Mouse (Mus musculus) midbrain, embryonic 15.5 days (tissue): ENCODE data around the gene Hhipl1. TPM values are rescaled to one million over a fixed set of nuclear protein-coding genes. Genes with fewer than 3 reads are reported as not detected.

Experiments
- ATAC-seq: fragments of 200-750 bp; cut with Nextera tagmentation; replicated peaks from 2 replicates; pipeline ENCODE4 v1.8.0; 2017; ENCODE audit warnings: moderate TSS enrichment
- H3K27ac ChIP-seq: fragments of 300-500 bp; sonication (generic); 2 replicates; pipeline ENCODE4 v1.5.1; 2015; ENCODE audit warnings: mild to moderate bottlenecking, inconsistent platforms
- H3K27me3 ChIP-seq: fragments of 300-500 bp; sonication (generic); replicated peaks from 2 replicates; pipeline ENCODE4 v1.6.1; 2015; ENCODE audit warnings: inconsistent platforms
- H3K36me3 ChIP-seq: fragments of 300-500 bp; sonication (generic); replicated peaks from 2 replicates; pipeline ENCODE4 v1.6.1; 2015; ENCODE audit warnings: inconsistent platforms
- H3K4me1 ChIP-seq: fragments of 300-500 bp; sonication (generic); 2 replicates; pipeline ENCODE4 v1.6.1; 2015; ENCODE audit warnings: inconsistent platforms
- H3K4me2 ChIP-seq: fragments of 300-500 bp; sonication (generic); 2 replicates; pipeline ENCODE4 v1.6.1; 2015; ENCODE audit warnings: inconsistent platforms, mild to moderate bottlenecking, moderate library complexity
- H3K4me3 ChIP-seq: fragments of 300-500 bp; sonication (generic); 2 replicates; pipeline ENCODE4 v1.5.1; 2015; ENCODE audit warnings: mild to moderate bottlenecking, inconsistent platforms
- H3K9ac ChIP-seq: fragments of 300-500 bp; sonication (generic); 2 replicates; pipeline ENCODE4 v1.6.1; 2015; ENCODE audit warnings: mild to moderate bottlenecking, inconsistent platforms
- H3K9me3 ChIP-seq: fragments of 300-500 bp; sonication (generic); 2 replicates; pipeline ENCODE4 v1.6.1; 2016; ENCODE audit warnings: inconsistent platforms
- WGBS: fragments of 180-500 bp; shearing (Covaris S2); methylation state at CpG from one replicate; pipeline ENCODE4 v1.1.7; 2015; ENCODE audit warnings: mixed read lengths; 5-methylcytosine and 5-hydroxymethylcytosine counted together
- polyA plus RNA-seq: library from polyadenylated mRNA; unstranded; fragments of >200 nt; fragmentation: Nextera tagmentation; extraction: Ambion mirVana; gene quantifications from 2 replicates; pipeline ENCODE4 v1.2.1, GENCODE M21; 2015

The Hhipl1 gene
- polyA plus RNA-seq, 1 experiment from 2014 or later: 2.8 TPM

GRCm38 (mm10) chr12:108309116-108309794 is 3.2 kb downstream of the Hhipl1 start:
- 75% methylated on average over 8 of the region's 8 CpGs for WGBS
- Histone ChIP-seq H3K9ac (no peak overlapping the region), H3K27me3 (peaks cover 5% of the 10 kb centered on the region; the same call in 1 of the 2 replicates), H3K4me1 (peaks cover 14% of the 10 kb centered on the region), H3K4me2 (no peak overlapping the region), H3K4me3 (no peak overlapping the region), H3K36me3 (no peaks in the 10 kb centered on the region), H3K27ac (no peak overlapping the region), H3K9me3 (no peaks in the 10 kb centered on the region)
- no peak for ATAC-seq

- no peak overlapping the region for H3K4me3 ChIP-seq
- no peaks in the 10 kb centered on the region for H3K36me3 ChIP-seq
- 89% methylated on average over 4 of the region's 4 CpGs for WGBS
- no peak overlapping the region for H3K27ac ChIP-seq
- no peak overlapping the region for H3K9ac ChIP-seq
- ATAC-seq: no peak
- peaks cover 14% of the 10 kb centered on the region for H3K4me1 ChIP-seq
- H3K27me3 ChIP-seq: peaks cover 5% of the 10 kb centered on the region; the same call in 1 of the 2 replicates
- H3K4me2 ChIP-seq: no peak overlapping the region
- no peaks in the 10 kb centered on the region for H3K9me3 ChIP-seq
These were observed 4.0 kb downstream of the Hhipl1 start for GRCm38 (mm10) chr12:108310041-108310440.

- no peaks in the 10 kb centered on the region for H3K36me3 ChIP-seq
- H3K4me3 ChIP-seq: no peak overlapping the region
- H3K4me1 ChIP-seq: peaks cover 14% of the 10 kb centered on the region
- 0 out of 2 replicates have a peak, but pooled peaks cover under 1% of the 10 kb centered on the region for H3K27me3 ChIP-seq
- no peaks in the 10 kb centered on the region for H3K9me3 ChIP-seq
- WGBS: 64% methylated on average over 7 of the region's 7 CpGs
- H3K9ac ChIP-seq: no peak overlapping the region
- H3K27ac ChIP-seq: no peak overlapping the region
- ATAC-seq: no peak
- no peak overlapping the region for H3K4me2 ChIP-seq
These were observed 4.5 kb downstream of the Hhipl1 start for GRCm38 (mm10) chr12:108310456-108311027.

GRCm38 (mm10) chr12:108311741-108312290 is 5.7 kb downstream of the Hhipl1 start:
- no peaks in the 10 kb centered on the region for H3K36me3 ChIP-seq
- peaks cover 5% of the 10 kb centered on the region; the same call in 1 of the 2 replicates for H3K4me1 ChIP-seq
- no peak overlapping the region for H3K4me3 ChIP-seq
- H3K9ac ChIP-seq: no peak overlapping the region
- no peak overlapping the region for H3K27ac ChIP-seq
- WGBS: 86% methylated on average over 27 of the region's 27 CpGs
- H3K4me2 ChIP-seq: no peak overlapping the region
- no peaks in the 10 kb centered on the region for H3K9me3 ChIP-seq
- no peak for ATAC-seq
- no peaks in the 10 kb centered on the region for H3K27me3 ChIP-seq

- Histone ChIP-seq H3K27ac (no peak overlapping the region), H3K36me3 (no peaks in the 10 kb centered on the region), H3K9me3 (no peaks in the 10 kb centered on the region), H3K4me3 (no peak overlapping the region), H3K27me3 (peaks cover under 1% of the 10 kb centered on the region; the same call in 1 of the 2 replicates), H3K4me2 (no peak overlapping the region), H3K4me1 (peaks cover 11% of the 10 kb centered on the region), H3K9ac (no peak overlapping the region)
- ATAC-seq: no peak
- WGBS: 34% methylated on average over 6 of the region's 6 CpGs
These were observed 6.4 kb downstream of the Hhipl1 start for GRCm38 (mm10) chr12:108312432-108312851.

GRCm38 (mm10) chr12:108313244-108313772 is 7.2 kb downstream of the Hhipl1 start:
- H3K9ac ChIP-seq: no peak overlapping the region
- no peak for ATAC-seq
- WGBS: 88% methylated on average over 1 of the region's 1 CpGs
- no peak overlapping the region for H3K27ac ChIP-seq
- no peaks in the 10 kb centered on the region for H3K36me3 ChIP-seq
- no peaks in the 10 kb centered on the region for H3K9me3 ChIP-seq
- H3K4me1 ChIP-seq: peaks cover 17% of the 10 kb centered on the region
- H3K27me3 ChIP-seq: peaks cover 9% of the 10 kb centered on the region
- H3K4me3 ChIP-seq: no peak overlapping the region
- no peak overlapping the region for H3K4me2 ChIP-seq

GRCm38 (mm10) chr12:108315818-108316217 is 9.7 kb downstream of the Hhipl1 start:
- H3K36me3 ChIP-seq: no peaks in the 10 kb centered on the region
- H3K4me3 ChIP-seq: no peak overlapping the region
- peaks cover 27% of the 10 kb centered on the region for H3K4me1 ChIP-seq
- no peaks in the 10 kb centered on the region for H3K9me3 ChIP-seq
- 47% methylated on average over 10 of the region's 10 CpGs for WGBS
- no peak overlapping the region for H3K27ac ChIP-seq
- no peak for ATAC-seq
- H3K27me3 ChIP-seq: peaks cover 19% of the 10 kb centered on the region
- no peak overlapping the region for H3K4me2 ChIP-seq
- no peak overlapping the region for H3K9ac ChIP-seq

GRCm38 (mm10) chr12:108316655-108317054 is 10.6 kb downstream of the Hhipl1 start:
- 25% methylated on average over 6 of the region's 6 CpGs for WGBS
- H3K4me3 ChIP-seq: no peak overlapping the region
- peaks cover 19% of the 10 kb centered on the region for H3K27me3 ChIP-seq
- H3K9me3 ChIP-seq: no peaks in the 10 kb centered on the region
- no peak for ATAC-seq
- H3K4me2 ChIP-seq: no peak overlapping the region
- no peaks in the 10 kb centered on the region for H3K36me3 ChIP-seq
- no peak overlapping the region for H3K27ac ChIP-seq
- peaks cover 32% of the 10 kb centered on the region for H3K4me1 ChIP-seq
- H3K9ac ChIP-seq: no peak overlapping the region

- Histone ChIP-seq H3K4me2 (no peak overlapping the region), H3K9ac (no peak overlapping the region), H3K9me3 (no peaks in the 10 kb centered on the region), H3K36me3 (no peaks in the 10 kb centered on the region), H3K27ac (no peak overlapping the region), H3K4me1 (peaks cover 32% of the 10 kb centered on the region), H3K4me3 (no peak overlapping the region), H3K27me3 (peaks cover 19% of the 10 kb centered on the region)
- 10% methylated on average over 9 of the region's 9 CpGs for WGBS
- no peak for ATAC-seq
These were observed 11.2 kb downstream of the Hhipl1 start for GRCm38 (mm10) chr12:108317201-108317738.

GRCm38 (mm10) chr12:108317826-108318430 is 11.9 kb downstream of the Hhipl1 start:
- no peaks in the 10 kb centered on the region for H3K9me3 ChIP-seq
- no peak overlapping the region for H3K27ac ChIP-seq
- H3K4me1 ChIP-seq: peaks cover 32% of the 10 kb centered on the region
- 0 out of 2 replicates have a peak overlapping the region, but pooled peaks have one; percentile 1 for H3K9ac ChIP-seq
- peaks cover 19% of the 10 kb centered on the region for H3K27me3 ChIP-seq
- 25% methylated on average over 18 of the region's 18 CpGs for WGBS
- peak overlapping the region; percentile 27 for H3K4me2 ChIP-seq
- no peak for ATAC-seq
- 0 out of 2 replicates have a peak overlapping the region, but pooled peaks have one; percentile 8 for H3K4me3 ChIP-seq
- no peaks in the 10 kb centered on the region for H3K36me3 ChIP-seq

- H3K4me3 ChIP-seq: 0 out of 2 replicates have a peak overlapping the region, but pooled peaks have one; percentile 8
- 23% methylated on average over 37 of the region's 37 CpGs for WGBS
- no peaks in the 10 kb centered on the region for H3K9me3 ChIP-seq
- H3K36me3 ChIP-seq: no peaks in the 10 kb centered on the region
- 0 out of 2 replicates have a peak overlapping the region, but pooled peaks have one; percentile 1 for H3K9ac ChIP-seq
- peaks cover 19% of the 10 kb centered on the region for H3K27me3 ChIP-seq
- peak overlapping the region; percentile 27 for H3K4me2 ChIP-seq
- H3K27ac ChIP-seq: no peak overlapping the region
- no peak for ATAC-seq
- H3K4me1 ChIP-seq: peaks cover 32% of the 10 kb centered on the region
These were observed 12.4 kb downstream of the Hhipl1 start for GRCm38 (mm10) chr12:108318499-108318898.

- Histone ChIP-seq H3K4me3 (no peak overlapping the region), H3K4me2 (no peak overlapping the region), H3K27ac (peak overlapping the region; percentile 52), H3K36me3 (no peaks in the 10 kb centered on the region), H3K4me1 (peaks cover 32% of the 10 kb centered on the region), H3K9ac (no peak overlapping the region), H3K27me3 (peaks cover 19% of the 10 kb centered on the region), H3K9me3 (no peaks in the 10 kb centered on the region)
- WGBS: 8% methylated on average over 8 of the region's 8 CpGs
- no peak for ATAC-seq
These were observed 14.0 kb downstream of the Hhipl1 start for GRCm38 (mm10) chr12:108320096-108320495.
